Mouse (Mus musculus) heart, adult 2 months (tissue): ENCODE measurements at regions not wholly inside any gene's neighbourhood (a gene's known extent, or its start where the extent isn't known, plus 50 kb on each side); places are given as distances from the start of the nearest gene placed in this dataset.

Source experiments
- CTCF ChIP-seq: fragments of 200-600 bp; IDR thresholded peaks from 2 replicates; pipeline ENCODE4 v1.8.1; 2022; ENCODE audit warnings: antibody characterized with exemption, mild to moderate bottlenecking, moderate library complexity
- EP300 ChIP-seq: fragments of 200-500 bp; IDR thresholded peaks from 2 replicates; pipeline ENCODE4 v1.6.1; 2011; ENCODE audit warnings: low read depth, low read length, control low read depth; ENCODE audit not compliant: insufficient read depth
- POLR2A ChIP-seq: fragments of 200-500 bp; IDR thresholded peaks from 2 replicates; pipeline ENCODE4 v1.6.1; 2011; ENCODE audit warnings: mild to moderate bottlenecking, low read depth, low read length, control low read depth; ENCODE audit not compliant: insufficient read depth

DNA sequence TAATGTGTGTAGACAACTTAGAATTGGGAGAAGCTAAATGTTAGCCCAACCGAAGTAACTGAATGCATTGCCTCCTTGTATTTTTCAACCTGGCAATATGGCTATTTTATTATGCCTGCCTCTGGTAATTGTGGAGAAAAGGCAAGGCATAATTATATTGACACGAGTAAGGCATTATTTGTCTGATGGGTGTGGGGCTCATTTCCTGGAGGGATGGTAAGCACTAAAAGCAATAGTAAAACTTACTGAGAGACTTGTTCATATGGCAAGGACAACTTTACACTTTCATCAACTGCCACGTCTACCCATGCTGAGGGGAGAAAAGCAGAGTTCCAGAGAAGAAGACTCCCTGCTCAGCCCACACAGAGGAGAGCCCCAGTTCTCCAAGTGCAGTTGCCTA is 93.8 kb downstream of the Tmem168 start:
- TF ChIP-seq CTCF (no peak), POLR2A (no peak), EP300 (no peak)
